Mouse (Mus musculus) thymus, postnatal 25 days (tissue): Measurements from ENCODE around the gene Cdk5rap3.

Source experiments
- DNase-seq: peaks from one replicate; pipeline ENCODE4 v3.0.0; 2022

The Cdk5rap3 gene

GRCm38 (mm10) chr11:96857446-96857845, 58.9 kb downstream of the Cdk5rap3 start:
- DNase-seq: no peak
